Mouse (Mus musculus) midbrain, postnatal 0 days (tissue): ENCODE data around the gene Kcnab1. TPM values are rescaled to one million over a fixed set of nuclear protein-coding genes. Genes with fewer than 3 reads are reported as not detected.
A peak's percentile ranks its signal among the peaks of the same experiment; 100 is the strongest.

Source experiments
- ATAC-seq: fragments of 200-750 bp; cut with Nextera tagmentation; 2 replicates; pipeline ENCODE4 v1.8.0; 2017; ENCODE audit warnings: moderate number of reproducible peaks, mild to moderate bottlenecking, moderate TSS enrichment, moderate library complexity; ENCODE audit not compliant: low FRiP score
- DNase-seq: peaks from one replicate; pipeline ENCODE4 v3.0.0-alpha.2; 2015; ENCODE audit warnings: low spot score
- H3K27ac ChIP-seq: fragments of 300-500 bp; sonication (generic); 2 replicates; pipeline ENCODE4 v1.5.1; 2014; ENCODE audit warnings: low read depth, mild to moderate bottlenecking, low read length, mixed read lengths
- H3K27me3 ChIP-seq: fragments of 300-500 bp; sonication (generic); 2 replicates; pipeline ENCODE4 v1.6.1; 2014; ENCODE audit warnings: low read length, control low read depth, mixed read lengths; ENCODE audit not compliant: insufficient read depth
- H3K36me3 ChIP-seq: fragments of 300-500 bp; sonication (generic); 2 replicates; pipeline ENCODE4 v1.6.1; 2014; ENCODE audit warnings: low read length, control low read depth, mixed read lengths; ENCODE audit not compliant: insufficient read depth
- H3K4me1 ChIP-seq: fragments of 300-500 bp; sonication (generic); 2 replicates; pipeline ENCODE4 v1.6.1; 2014; ENCODE audit warnings: mild to moderate bottlenecking, control low read depth, antibody characterized with exemption, low read length, mixed read lengths; ENCODE audit not compliant: insufficient read depth
- H3K4me2 ChIP-seq: fragments of 300-500 bp; sonication (generic); 2 replicates; pipeline ENCODE4 v1.6.1; 2014; ENCODE audit warnings: low read depth, mild to moderate bottlenecking, low read length, mixed read lengths; ENCODE audit not compliant: poor library complexity, severe bottlenecking
- H3K4me3 ChIP-seq: fragments of 300-500 bp; sonication (generic); 2 replicates; pipeline ENCODE4 v1.5.1; 2014; ENCODE audit warnings: low read depth, mild to moderate bottlenecking, low read length, moderate library complexity
- H3K9ac ChIP-seq: fragments of 300-500 bp; sonication (generic); replicated peaks from 2 replicates; pipeline ENCODE4 v1.6.1; 2014; ENCODE audit warnings: mild to moderate bottlenecking, low read length, moderate library complexity, mixed read lengths; ENCODE audit not compliant: poor library complexity, severe bottlenecking
- H3K9me3 ChIP-seq: fragments of 300-500 bp; sonication (generic); 2 replicates; pipeline ENCODE4 v1.6.1; 2016; ENCODE audit warnings: low read length, control low read depth
- CTCF ChIP-seq: IDR thresholded peaks from 2 replicates; pipeline ENCODE4 v1.5.1; 2016; ENCODE audit warnings: antibody characterized with exemption, mild to moderate bottlenecking
- WGBS: fragments of 180-500 bp; shearing (Covaris S2); extraction: QIAGEN DNeasy Blood & Tissue Kit; methylation state at CpG from one replicate; pipeline ENCODE4 v1.1.7; 2014; 5-methylcytosine and 5-hydroxymethylcytosine counted together
- polyA plus RNA-seq: library from polyadenylated mRNA; unstranded; fragments of >200 nt; fragmentation: Nextera tagmentation; extraction: Ambion mirVana; gene quantifications from 2 replicates; pipeline ENCODE4 v1.2.1, GENCODE M21; 2015
- total RNA-seq: library from RNA; depleted of rRNA; stranded (reverse); fragments of >200 nt; gene quantifications from 2 replicates; pipeline ENCODE4 v1.2.3, GENCODE M21; 2014

Kcnab1 gene
- total and polyA plus RNA-seq, 2 experiments from 2014 or later, result 7.1 to 8.8 TPM

DNA sequence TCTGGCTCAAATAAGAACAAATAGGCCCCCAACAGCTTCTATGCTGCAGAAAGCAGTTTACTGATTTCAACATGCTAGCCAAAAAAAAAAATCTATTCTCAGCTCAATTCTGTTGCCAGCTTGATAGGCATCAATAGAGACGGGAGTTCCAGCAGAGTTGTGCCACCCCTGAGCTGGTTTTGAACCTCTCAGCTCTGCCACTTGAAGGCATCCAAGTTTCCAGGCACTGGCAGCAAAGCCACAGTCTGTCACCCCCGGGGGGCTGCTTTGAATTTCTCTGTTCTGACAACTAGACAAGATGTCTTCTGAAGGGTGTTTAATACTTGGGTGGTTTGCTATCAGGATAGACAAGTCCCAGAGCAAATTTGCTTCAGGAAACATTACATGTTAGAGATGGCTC lies 104.5 kb downstream of the Kcnab1 start:
- no peaks in the 10 kb centered on the region for H3K4me1 ChIP-seq
- no peak overlapping the region for H3K4me3 ChIP-seq
- TF ChIP-seq CTCF, result no peak
- DNase-seq, result peak; percentile 58
- no peaks in the 10 kb centered on the region for H3K36me3 ChIP-seq
- H3K9ac ChIP-seq, result no peak overlapping the region
- H3K4me2 ChIP-seq, result no peak overlapping the region
- no peaks in the 10 kb centered on the region for H3K9me3 ChIP-seq
- WGBS, result 58% methylated on average over 2 of the region's 2 CpGs
- no peak; the same call in 1 of the 2 replicates for ATAC-seq
- H3K27ac ChIP-seq, result no peak overlapping the region
- H3K27me3 ChIP-seq, result no peaks in the 10 kb centered on the region

DNA sequence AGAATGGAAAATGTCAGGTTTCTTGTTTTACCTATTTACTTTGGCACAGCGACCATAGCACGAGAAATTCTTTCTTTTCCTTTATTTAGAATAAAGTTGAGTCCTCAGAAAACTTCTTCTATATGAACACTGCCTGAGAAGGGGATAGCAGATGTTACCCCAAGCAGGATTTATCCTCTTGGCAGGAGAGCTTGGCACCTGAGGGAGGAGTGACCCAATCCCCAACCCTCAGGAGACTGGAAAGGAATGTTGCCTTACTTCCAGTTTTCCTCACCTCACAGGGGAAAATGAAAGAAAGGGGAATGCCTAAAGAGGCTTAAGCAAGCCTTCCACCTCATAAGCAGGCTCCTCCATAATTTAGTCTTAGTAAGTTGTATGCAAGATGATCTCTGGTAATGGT lies 105.5 kb downstream of the Kcnab1 start:
- Histone ChIP-seq H3K27me3 (no peaks in the 10 kb centered on the region), H3K4me3 (no peak overlapping the region), H3K4me2 (no peak overlapping the region), H3K9me3 (no peaks in the 10 kb centered on the region), H3K27ac (no peak overlapping the region), H3K4me1 (no peaks in the 10 kb centered on the region), H3K36me3 (no peaks in the 10 kb centered on the region), H3K9ac (no peak overlapping the region)
- WGBS, result 83% methylated on average over 2 of the region's 2 CpGs
- ATAC-seq (no peak), DNase-seq (no peak)
- TF ChIP-seq CTCF, result no peak

DNA sequence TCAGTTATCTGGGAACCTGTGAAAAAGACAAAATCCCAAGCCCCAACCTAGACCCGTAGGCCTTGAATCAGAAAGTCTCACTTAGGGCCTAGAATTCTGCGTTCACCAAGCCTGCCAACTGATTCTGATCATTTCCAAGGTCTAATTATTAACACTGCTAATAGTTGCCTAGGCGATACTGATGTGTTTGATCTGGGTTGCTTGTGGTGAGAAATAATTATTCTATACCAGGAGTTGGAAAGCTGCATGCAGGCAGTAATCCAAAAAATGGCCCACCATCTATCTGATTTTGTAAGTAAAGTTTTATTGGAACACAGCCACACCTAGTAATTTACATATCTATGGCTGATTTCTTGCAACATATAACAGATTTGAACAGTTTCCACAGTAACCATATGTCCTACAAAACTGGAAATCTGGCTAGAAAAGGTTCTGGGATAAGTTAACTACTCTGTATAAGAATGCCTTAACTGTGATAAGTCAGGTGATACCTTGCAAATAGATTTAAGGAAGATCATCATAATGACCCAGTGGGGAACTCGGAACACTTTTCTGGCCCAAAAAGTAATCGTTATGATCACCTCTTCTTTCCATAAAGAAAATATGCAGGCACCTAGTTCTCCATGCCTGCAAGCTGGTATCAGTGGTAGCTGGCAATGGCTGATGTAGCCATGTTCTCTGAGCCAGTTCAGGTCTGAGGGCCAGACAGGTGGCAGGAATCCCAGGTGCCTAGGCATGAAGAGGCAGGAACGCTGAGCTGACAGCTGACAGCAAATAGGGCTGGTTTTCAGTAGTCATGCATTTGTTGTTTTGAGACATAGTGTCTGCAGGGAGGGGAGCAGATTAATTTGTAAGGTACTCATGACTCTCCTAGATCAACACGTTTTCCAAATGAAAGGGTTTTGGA lies 108.7 kb downstream of the Kcnab1 start:
- DNase-seq, result no peak
- ATAC-seq, result no peak
- no peaks in the 10 kb centered on the region for H3K9me3 ChIP-seq
- TF ChIP-seq CTCF, result no peak
- H3K4me1 ChIP-seq, result no peaks in the 10 kb centered on the region
- H3K4me3 ChIP-seq, result no peak overlapping the region
- no peaks in the 10 kb centered on the region for H3K27me3 ChIP-seq
- no peak overlapping the region for H3K9ac ChIP-seq
- H3K4me2 ChIP-seq, result no peak overlapping the region
- no peaks in the 10 kb centered on the region for H3K36me3 ChIP-seq
- H3K27ac ChIP-seq, result no peak overlapping the region
- 83% methylated on average over 7 of the region's 7 CpGs for WGBS

DNA sequence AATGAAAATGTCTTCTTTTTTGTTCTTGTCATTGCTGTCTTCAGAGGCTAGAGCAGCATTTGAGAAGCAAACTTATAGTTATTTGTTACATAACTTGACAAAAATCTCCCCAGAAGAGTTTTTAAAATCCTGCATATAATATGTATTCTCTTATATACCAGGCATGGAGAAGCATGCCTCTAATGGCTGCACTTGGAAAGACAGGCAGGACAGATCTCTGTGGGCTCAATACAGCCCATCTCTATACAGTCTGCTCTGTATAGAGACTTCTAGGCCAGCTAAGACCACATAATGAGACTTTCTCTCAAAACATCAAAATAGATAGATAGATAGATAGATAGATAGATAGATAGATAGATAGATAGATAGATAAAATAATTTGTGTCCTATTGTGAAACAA lies 111.1 kb downstream of the Kcnab1 start:
- ATAC-seq, result no peak

DNA sequence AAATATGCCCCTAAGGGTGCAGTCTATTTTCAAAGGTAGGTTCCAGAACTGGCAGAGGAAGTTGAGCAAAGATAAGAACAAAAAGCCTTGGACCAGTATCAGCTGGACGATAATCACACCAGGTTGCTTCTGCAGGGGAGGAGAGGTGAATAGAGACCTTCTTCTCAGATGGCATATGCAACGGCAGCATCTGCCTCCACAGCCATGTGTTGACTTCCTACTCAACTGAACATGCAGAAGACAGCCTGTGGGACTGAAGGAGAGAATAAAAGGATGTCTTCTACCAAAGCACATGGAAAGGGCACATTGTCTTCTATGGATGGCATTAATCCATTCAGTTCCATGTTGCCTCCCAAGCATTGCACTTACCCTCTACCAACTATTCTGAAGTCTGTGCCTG lies 114.5 kb downstream of the Kcnab1 start:
- H3K4me2 ChIP-seq, result no peak overlapping the region
- no peaks in the 10 kb centered on the region for H3K4me1 ChIP-seq
- no peak for ATAC-seq
- no peak for DNase-seq
- H3K27ac ChIP-seq, result no peak overlapping the region
- no peak overlapping the region for H3K9ac ChIP-seq
- H3K27me3 ChIP-seq, result no peaks in the 10 kb centered on the region
- no peak overlapping the region for H3K4me3 ChIP-seq
- WGBS, result 91% methylated on average over 2 of the region's 2 CpGs
- H3K9me3 ChIP-seq, result no peaks in the 10 kb centered on the region
- H3K36me3 ChIP-seq, result no peaks in the 10 kb centered on the region
- no peak for TF ChIP-seq CTCF

More for the DNA sequence above, 111.1 kb downstream of the Kcnab1 start:
- H3K9me3 ChIP-seq, result no peaks in the 10 kb centered on the region
- H3K4me1 ChIP-seq, result no peaks in the 10 kb centered on the region
- H3K27me3 ChIP-seq, result no peaks in the 10 kb centered on the region
- no peak overlapping the region for H3K27ac ChIP-seq
- peak; percentile 55 for TF ChIP-seq CTCF
- no peaks in the 10 kb centered on the region for H3K36me3 ChIP-seq
- H3K9ac ChIP-seq, result no peak overlapping the region
- no peak for DNase-seq
- no peak overlapping the region for H3K4me2 ChIP-seq
- H3K4me3 ChIP-seq, result no peak overlapping the region

DNA sequence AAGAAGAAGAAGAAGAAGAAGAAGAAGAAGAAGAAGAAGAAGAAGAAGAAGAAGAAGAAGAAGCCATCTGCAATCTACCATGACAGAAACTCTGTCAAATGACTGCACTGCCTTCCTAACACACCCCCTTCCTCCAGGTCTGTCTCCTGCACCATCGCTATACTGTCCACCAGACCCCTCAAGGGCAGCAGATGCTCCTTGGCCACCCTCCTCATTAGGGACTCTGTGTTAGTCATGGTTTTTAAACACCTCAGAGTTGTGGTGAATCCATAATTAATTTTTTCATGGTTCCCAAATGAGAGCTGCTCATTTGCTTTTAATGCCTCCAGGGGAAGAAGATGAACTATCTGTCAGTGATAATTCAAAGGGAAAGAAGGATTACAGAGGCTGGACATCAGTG lies 121.8 kb downstream of the Kcnab1 start:
- H3K4me2 ChIP-seq, result no peak overlapping the region
- H3K27me3 ChIP-seq, result no peaks in the 10 kb centered on the region
- no peaks in the 10 kb centered on the region for H3K4me1 ChIP-seq
- no peak overlapping the region for H3K4me3 ChIP-seq
- ATAC-seq (no peak), DNase-seq (no peak)
- no peaks in the 10 kb centered on the region for H3K36me3 ChIP-seq
- H3K9ac ChIP-seq, result no peak overlapping the region
- 40% methylated on average over 1 of the region's 1 CpGs for WGBS
- peaks cover 1% of the 10 kb centered on the region; the same call in 1 of the 2 replicates for H3K9me3 ChIP-seq
- no peak for TF ChIP-seq CTCF
- H3K27ac ChIP-seq, result no peak overlapping the region
